Mouse (Mus musculus) frontal cortex, postnatal 25 days (tissue): ENCODE measurements around the gene Inhba.

Source experiments
- DNase-seq, 2 experiments: peaks; one replicate each; pipeline ENCODE4 v3.0.0; 2022; ENCODE audit warnings: low spot score in 2 of 2

Inhba gene

GRCm38 (mm10) chr13:16011372-16012242 is at the start of gene Inhba:
TSS of gene Inhba (plus strand) at chr13:16011851.
- no peak for DNase-seq

DNA sequence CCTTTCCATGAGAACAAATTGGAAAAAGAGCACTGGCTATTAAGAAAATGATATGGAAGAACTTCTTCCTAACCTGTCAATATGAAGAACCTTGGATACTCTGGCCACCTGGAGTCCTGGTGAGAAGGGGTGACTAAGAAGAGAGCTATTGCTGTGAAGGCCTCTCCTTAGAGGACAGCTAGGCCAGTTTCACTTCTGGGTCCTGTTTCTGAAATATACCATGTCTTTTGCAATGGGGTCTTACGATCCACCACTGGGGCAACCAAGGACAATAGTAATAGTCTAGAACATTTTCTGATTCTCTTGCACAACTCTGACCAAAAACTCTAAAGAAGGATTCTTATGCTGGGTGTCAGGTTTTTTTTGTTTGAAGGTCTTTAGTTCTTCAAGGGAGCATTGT is 35.1 kb upstream of the Inhba start:
- no peak for DNase-seq

DNA sequence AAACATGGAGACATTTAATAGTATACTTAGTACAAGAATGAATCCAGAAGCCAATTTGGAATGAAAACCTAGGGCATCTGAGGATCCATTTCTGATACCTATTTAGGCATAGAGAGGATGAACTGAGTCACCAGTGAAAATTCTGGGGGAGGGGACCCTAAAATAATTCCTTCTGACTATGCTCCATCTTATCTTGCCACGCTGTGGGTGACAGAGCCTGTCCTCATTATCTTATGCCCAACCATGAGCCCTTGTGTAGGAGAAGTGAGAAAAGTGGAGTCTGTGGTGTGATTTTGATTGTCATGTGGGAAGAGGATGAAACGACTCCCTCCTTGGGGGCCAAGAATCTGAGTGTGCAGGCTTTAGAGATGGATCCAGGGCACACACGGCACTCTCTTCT is 32.1 kb upstream of the Inhba start:
- no peak for DNase-seq

- no peak for DNase-seq
These were observed 29.6 kb upstream of the Inhba start for GRCm38 (mm10) chr13:15982041-15982440.

DNA sequence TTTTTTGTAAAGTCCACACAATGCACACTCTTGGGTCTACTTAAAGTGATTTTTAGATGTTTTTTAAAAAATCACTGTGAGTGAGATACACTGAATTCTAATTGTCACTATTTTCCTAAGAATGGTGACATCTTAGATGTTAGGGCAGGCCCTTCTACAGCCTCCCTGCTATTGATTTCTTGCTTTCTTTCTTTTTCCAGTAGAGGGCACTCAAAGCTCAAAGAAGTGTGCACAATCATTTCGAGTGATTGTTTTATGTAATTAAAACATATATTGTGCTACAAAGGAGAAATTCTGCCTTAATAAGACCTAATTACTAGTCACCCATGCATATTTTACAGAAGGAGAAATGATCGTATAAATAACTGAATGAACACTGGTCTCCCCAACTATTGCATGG is 25.9 kb upstream of the Inhba start:
- DNase-seq, result no peak

DNA sequence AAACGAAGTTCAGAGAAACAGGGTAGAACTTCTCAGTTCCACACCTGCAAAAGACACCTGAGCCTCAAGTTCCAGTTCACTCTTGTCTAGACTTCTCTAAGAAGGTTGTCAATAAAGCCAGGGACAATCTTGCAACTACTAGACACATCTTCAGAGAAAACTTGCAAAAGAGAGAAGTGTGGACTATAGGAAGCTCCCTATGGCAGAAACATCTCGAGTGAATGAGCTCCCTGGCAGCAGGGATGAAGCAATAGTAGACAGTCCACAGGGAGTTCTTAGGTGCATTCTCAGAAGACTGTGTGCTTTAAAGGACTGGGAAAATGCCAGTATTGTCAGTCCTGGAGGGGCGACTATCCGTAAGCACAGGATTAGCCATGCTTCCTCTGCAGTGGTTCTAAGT is 25.5 kb upstream of the Inhba start:
- no peak for DNase-seq

DNA sequence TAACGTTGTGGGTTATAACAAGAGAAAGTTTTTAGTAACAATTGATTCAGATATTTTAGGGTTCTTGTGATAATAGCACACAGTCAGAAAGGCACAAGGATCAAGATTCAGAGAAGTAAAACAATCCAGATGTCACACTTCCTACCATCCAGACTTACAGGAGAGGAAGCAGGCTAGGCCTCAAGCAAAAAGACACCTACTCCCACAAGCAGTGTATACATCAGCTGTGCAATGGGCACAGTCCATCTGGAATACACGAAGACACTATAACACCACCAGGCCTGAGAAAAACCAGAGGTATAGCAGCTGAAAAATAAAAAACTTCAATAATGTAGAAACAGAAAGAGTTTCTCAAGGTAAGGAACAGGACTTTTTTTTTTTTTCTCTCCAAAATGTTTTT is 16.3 kb upstream of the Inhba start:
- no peak for DNase-seq

DNA sequence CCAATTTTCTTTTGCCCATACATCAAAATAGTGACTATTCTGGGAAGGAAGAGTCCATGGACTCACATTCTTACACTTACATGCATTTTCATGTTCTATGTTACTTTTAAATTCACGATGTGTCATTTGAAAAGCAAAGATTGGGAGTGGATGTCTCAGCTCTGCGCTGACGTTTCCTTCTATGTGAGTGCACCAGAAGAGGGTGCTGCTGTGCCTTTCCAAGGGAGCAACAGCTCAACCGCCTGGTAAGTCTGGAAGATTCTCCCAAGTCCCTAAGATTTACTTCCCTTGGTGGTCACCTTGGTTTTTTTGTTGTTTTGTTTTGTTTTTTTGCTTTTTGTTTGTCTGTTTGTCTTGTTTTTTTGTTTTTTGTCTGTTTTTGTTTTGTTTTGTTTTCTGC is 6.1 kb upstream of the Inhba start:
- no peak for DNase-seq

DNA sequence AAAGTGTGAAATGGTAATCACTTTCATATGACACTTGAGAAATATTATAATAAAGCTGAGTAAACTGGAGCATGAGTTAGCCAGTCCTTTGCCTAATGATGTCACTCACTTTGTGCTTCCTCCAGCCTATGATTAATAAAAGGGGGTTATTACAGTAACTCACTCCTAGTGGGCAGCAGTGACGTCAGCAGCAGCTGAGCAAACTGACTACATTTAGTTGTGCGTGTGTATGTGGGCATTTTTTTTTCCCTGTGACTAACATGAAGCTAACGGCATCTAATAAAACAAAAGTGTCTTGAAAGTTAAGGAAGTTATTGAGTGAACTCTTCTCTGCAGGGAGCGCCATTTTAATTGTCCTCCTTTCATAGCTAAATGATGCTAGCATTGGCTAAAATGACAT is 3.9 kb upstream of the Inhba start:
- no peak for DNase-seq

DNA sequence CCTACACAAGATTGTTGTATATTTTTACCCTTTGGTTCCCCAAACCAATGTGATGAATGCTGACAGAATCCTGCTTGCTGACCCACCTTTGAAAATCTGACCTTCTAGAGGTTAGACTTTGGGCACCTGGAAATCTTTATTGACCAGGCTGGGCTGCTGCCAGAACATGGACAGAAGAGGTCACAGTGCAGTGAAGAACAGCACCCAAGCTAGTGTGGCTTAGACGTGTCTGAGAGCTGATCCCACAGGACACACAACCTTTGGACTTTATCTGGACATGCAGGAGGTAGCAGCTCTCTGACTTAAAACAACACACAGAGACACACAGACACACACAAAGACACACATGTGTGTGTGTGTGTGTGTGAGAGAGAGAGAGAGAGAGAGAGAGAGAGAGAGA is 3.3 kb upstream of the Inhba start:
- no peak for DNase-seq

DNA sequence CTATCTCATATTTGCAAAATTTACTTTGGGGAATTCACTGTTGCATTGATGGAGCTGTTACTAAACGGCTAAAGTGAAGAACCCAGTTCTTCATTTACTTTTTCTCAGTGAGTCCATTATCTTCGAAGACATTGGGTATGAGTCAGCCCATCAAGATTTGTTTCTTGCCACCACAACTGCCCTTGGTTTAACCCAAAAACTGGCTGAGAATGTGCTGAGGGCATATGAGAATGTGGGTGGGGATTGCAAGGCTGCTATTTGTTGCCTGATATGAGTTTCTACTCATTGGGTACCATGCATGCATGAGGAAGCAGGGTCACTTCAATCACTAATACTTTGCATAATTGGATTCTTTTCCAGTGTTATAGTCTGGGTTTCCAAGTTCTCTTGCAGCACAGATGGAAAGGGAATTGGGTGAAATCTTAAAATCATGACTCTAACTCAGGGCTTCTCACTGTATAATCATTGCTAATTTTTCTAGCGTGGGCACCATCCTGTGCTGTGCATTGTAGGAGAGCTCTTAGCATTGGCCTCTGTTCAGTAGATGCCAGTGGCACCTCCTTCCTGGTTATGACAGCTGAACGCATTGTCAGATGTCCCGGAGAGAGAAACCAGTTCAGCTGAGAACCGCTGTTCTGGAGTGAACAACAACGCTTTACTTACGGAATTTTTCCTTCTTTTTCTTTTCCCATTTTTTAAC is 1.7 kb upstream of the Inhba start:
- DNase-seq, result no peak

- DNase-seq, result no peak
These were observed 1.1 kb upstream of the Inhba start for GRCm38 (mm10) chr13:16010586-16010985.

DNA sequence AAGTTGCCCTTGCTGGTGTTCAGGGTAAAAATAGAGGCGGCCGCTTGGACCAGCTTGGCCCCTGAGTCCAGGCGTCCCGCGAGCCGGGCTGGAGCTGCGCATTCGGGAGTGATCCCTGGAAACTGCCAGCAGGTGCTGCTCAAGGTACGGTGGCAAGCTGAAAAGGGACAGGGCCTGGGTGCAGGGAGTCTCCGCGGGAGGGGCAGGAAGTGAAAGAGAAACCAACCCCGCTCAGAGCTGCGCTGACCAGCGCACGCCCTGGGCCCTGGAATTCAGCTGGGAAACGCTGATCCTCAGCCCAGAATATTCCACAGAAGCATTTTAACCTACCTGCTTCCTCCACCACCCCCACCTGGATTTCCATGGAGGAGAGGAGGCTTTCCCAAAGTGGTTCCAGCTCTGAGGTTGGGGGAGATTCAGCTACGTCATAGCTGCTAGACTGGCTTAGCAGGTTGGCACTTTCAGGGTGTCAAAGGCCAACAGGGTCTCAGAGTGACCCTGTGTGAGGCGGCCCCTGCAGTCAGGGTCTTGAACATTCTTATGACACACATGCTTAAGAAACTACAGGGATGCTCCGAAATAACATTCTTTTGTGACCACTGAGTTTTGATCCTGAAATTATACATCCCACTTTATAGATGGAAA is 714 bp downstream of the Inhba start:
- peak in 1 of 2 experiments; percentile 64 for DNase-seq

DNA sequence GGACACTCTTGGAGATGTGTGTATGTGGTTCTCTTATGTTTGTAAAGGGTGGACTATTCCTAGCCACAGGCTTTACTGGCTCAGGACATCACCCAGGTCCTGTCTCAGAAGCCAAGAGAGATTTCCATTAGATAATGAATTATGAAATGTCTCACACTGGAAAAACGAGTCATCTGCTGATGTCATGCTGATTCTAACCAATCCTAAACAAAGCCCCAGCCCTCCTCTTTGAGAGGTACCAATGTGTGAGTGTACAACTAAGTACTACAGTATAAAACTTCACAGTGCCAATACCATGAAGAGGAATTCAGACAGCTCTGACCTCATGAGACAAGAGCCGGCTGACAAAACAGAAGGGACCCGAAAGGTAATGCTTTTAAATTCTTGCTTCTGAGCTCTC is 2.5 kb downstream of the Inhba start:
- no peak for DNase-seq

DNA sequence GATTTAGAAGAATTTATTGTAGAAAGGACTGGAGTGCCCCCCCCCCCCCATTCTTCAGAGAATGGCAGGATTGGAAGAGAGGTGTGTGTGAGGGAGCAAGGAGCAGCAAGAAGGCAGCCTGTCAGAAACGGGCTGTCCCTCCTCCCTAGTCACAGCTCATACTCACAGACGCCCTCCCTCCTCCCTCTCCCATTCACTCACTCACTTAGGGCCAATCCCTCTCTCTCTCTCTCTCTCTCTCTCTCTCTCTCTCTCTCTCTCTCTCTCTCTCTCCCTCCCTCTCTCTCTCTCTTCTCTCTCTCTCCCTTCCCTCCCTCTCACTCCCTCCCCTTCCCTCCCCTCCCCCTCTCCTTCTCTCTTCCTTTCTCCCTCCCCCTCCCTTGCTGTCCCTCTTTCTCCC is 4.9 kb downstream of the Inhba start:
- no peak for DNase-seq

DNA sequence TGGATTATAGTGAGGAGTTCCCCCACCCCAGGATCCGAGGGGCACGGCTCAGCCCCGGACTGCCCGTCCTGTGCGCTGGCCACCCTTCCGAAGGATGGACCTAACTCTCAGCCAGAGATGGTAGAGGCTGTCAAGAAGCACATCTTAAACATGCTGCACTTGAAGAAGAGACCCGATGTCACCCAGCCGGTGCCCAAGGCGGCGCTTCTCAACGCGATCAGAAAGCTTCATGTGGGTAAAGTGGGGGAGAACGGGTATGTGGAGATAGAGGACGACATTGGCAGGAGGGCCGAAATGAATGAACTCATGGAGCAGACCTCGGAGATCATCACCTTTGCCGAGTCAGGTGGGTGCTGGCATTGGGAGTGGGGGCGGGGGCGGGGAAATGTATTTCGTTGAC is 5.7 kb downstream of the Inhba start:
- DNase-seq, result no peak

DNA sequence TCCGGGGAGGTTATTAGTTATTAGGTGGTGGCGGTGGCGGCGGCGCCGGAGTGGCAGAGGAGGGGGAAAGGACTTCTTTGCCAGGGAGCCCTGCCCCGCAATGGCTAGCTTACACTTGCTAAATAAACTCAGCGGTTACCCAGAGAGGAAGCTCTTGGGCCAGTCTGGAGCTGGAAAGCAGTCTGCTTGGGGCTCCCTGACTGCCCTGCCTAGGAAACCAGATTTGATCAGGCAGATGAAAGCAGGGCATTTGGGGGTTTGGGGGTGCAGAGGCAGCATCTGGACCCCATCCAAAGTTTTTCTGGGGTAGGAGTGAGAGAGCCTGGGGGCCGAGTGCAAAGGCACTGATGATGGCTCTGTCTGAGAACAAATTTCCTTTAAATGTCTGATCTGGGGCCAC is 6.1 kb downstream of the Inhba start:
- DNase-seq, result no peak

DNA sequence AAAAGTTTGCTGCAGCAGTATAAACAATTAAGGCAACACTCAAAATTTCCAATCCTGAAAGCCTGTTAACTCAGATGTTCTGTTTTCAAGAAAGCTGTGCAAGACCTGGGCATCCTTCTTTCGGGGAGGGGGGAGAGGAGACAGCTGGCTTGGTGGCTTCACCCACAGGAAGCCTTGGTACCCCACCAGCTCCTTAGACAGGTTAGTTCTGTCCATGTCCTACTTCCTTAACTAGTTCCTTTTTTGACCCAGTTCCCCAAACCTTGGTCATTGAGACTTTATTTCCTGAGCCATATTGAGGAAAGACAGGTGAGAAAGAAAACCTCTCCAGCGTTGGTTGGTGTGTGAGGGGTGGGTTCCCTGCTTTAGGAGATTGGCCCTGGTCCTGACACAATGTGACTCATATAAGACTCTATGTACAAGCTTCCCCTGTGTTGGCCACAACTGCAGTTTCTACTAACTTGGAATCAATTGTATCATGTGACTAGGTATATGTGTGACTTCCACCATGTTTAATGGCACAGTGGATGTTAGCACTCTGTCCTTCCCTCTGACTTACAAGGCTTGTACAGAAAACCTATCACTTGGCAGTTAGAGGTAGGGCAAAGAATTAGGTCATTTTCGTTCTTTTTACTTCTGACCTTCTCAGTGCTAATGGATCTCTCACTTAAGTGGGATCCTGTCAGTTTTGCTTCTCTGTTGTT is 7.3 kb downstream of the Inhba start:
- DNase-seq, result no peak

- no peak for DNase-seq
These were observed 9.0 kb downstream of the Inhba start for GRCm38 (mm10) chr13:16020659-16021058.

- no peak for DNase-seq
These were observed 9.5 kb downstream of the Inhba start for GRCm38 (mm10) chr13:16021181-16021580.

GRCm38 (mm10) chr13:16021849-16022248 is 10.2 kb downstream of the Inhba start:
- no peak for DNase-seq

GRCm38 (mm10) chr13:16022536-16022935 is 10.9 kb downstream of the Inhba start:
- DNase-seq, result no peak
